Mouse (Mus musculus) heart, postnatal 14 days (tissue): ENCODE results near the gene 2610507B11Rik. TPM values are rescaled to one million over a fixed set of nuclear protein-coding genes. Genes with fewer than 3 reads are reported as not detected.

Experiments used
- DNase-seq, 2 experiments: peaks; one replicate each; pipeline ENCODE4 v3.0.0; 2021 to 2022
- intact Hi-C: fragments of 180-260 bp; cut with DNase I; formaldehyde crosslinking; loops from one replicate; pipeline ENCODE4 v1.15.1; 2025
- long read RNA-seq, 2 experiments: library from polyadenylated mRNA; stranded (forward); transcript quantifications; one replicate each; pipeline ENCODE4 v2.0.0; 2021
- total RNA-seq, 2 experiments: library from RNA; stranded (reverse); gene quantifications; 2 replicates each; pipeline ENCODE4 v1.2.3; 2021

Gene 2610507B11Rik
- total RNA-seq: 100 to 1,000 TPM; 184 to 186 TPM
- long read RNA-seq, experiment 1, full-length matches to known transcripts: 45 of 120 reads
- long read RNA-seq, experiment 1, partial matches to known transcripts: 69 of 120 reads
- long read RNA-seq, experiment 1, other reads (novel, unspliced or antisense): 6 of 120 reads
- long read RNA-seq, experiment 2, full-length matches to known transcripts: 44 of 100 reads
- long read RNA-seq, experiment 2, partial matches to known transcripts: 46 of 100 reads
- long read RNA-seq, experiment 2, other reads (novel, unspliced or antisense): 10 of 100 reads

- intact Hi-C loops: loop anchor here (5.0 kb wide), 1 partner anchor 86 kb away; no protein-coding TSS in a partner anchor
- DNase-seq: peak; percentile 96 to 98
These were observed at the start of gene 2610507B11Rik for GRCm38 (mm10) chr11:78261380-78262352. 2610507B11Rik (plus strand) TSS chr11:78261752.

- peak in 1 of 2 experiments; percentile 14 for DNase-seq
- intact Hi-C loops: no loop called here
These were observed 48.3 kb upstream of the 2610507B11Rik start for GRCm38 (mm10) chr11:78213086-78213817.

GRCm38 (mm10) chr11:78215709-78216317, 45.7 kb upstream of the 2610507B11Rik start:
- DNase-seq: no peak
- intact Hi-C loops: no loop called here

- intact Hi-C loops: no loop called here
- no peak for DNase-seq
These were observed 38.0 kb upstream of the 2610507B11Rik start for GRCm38 (mm10) chr11:78223586-78223985.

- intact Hi-C loops: loop anchor here (5.0 kb wide), 1 partner anchor 41 kb away; no protein-coding TSS in a partner anchor
- no peak for DNase-seq
These were observed 30.0 kb upstream of the 2610507B11Rik start for GRCm38 (mm10) chr11:78231518-78231917.

- no peak for DNase-seq
- intact Hi-C loops: no loop called here
These were observed 21.2 kb upstream of the 2610507B11Rik start for GRCm38 (mm10) chr11:78240193-78240857.

- intact Hi-C loops: no loop called here
- no peak for DNase-seq
These were observed 16.3 kb upstream of the 2610507B11Rik start for GRCm38 (mm10) chr11:78245261-78245626.

- intact Hi-C loops: no loop called here
- DNase-seq: peak; percentile 85 to 90
These were observed 15.8 kb upstream of the 2610507B11Rik start, which contains the start of the genes Sdf2 and Supt6 for GRCm38 (mm10) chr11:78245627-78246317. Sdf2 (plus strand) TSS chr11:78245746. Supt6 (minus strand) TSS chr11:78245987.

- intact Hi-C loops: no loop called here
- no peak for DNase-seq
These were observed 15.1 kb upstream of the 2610507B11Rik start for GRCm38 (mm10) chr11:78246318-78247011.

- intact Hi-C loops: no loop called here
- DNase-seq: no peak
These were observed 14.6 kb upstream of the 2610507B11Rik start for GRCm38 (mm10) chr11:78247012-78247348.

GRCm38 (mm10) chr11:78247727-78248140, 13.8 kb upstream of the 2610507B11Rik start:
- intact Hi-C loops: no loop called here
- DNase-seq: no peak

- intact Hi-C loops: no loop called here
- DNase-seq: no peak
These were observed 4.9 kb upstream of the 2610507B11Rik start for GRCm38 (mm10) chr11:78256618-78257017.

- no peak for DNase-seq
- intact Hi-C loops: loop anchor here (5.0 kb wide), 1 partner anchor 87 kb away; no protein-coding TSS in a partner anchor
These were observed 878 bp upstream of the 2610507B11Rik start for GRCm38 (mm10) chr11:78260489-78261258.

GRCm38 (mm10) chr11:78262550-78262949, 998 bp downstream of the 2610507B11Rik start:
- intact Hi-C loops: loop anchor here (5.0 kb wide), 1 partner anchor 85 kb away; no protein-coding TSS in a partner anchor
- peak; percentile 57 to 65 for DNase-seq

- intact Hi-C loops: no loop called here
These were observed 4.0 kb downstream of the 2610507B11Rik start for GRCm38 (mm10) chr11:78265571-78265970.

GRCm38 (mm10) chr11:78271986-78272385, 10.4 kb downstream of the 2610507B11Rik start:
- DNase-seq: no peak
- intact Hi-C loops: loop anchor here (5.0 kb wide), 1 partner anchor 40 kb away; no protein-coding TSS in a partner anchor

More at GRCm38 (mm10) chr11:78265571-78265970, 4.0 kb downstream of the 2610507B11Rik start:
- no peak for DNase-seq

GRCm38 (mm10) chr11:78275596-78275995, 14.0 kb downstream of the 2610507B11Rik start:
- intact Hi-C loops: no loop called here
- DNase-seq: no peak
